Comparison of ENCODE assay signal across 8 mouse cellular contexts in genomic region chr3:95450408-95450807, GRCm38 (mm10). TPM values are rescaled to one million over a fixed set of nuclear protein-coding genes. Genes with fewer than 3 reads are reported as not detected.
A peak's percentile ranks its signal among the peaks of the same experiment; 100 is the strongest.
DNase-seq lines count a peak whose midpoint lies in the region; ATAC-seq and TF ChIP-seq lines count a peak whose summit lies in the region.

No protein-coding gene starts in this region.

- ATAC-seq in hindbrain, embryonic 14.5 days (ENCODE audit: low FRiP score) = no peak
- ATAC-seq in hindbrain, embryonic 13.5 days (ENCODE audit: low FRiP score) = no peak
- peak; percentile 77 for ATAC-seq in neutrophil, adult 5-6 weeks (ENCODE audit: extremely low read depth, insufficient number of reproducible peaks, low FRiP score, poor library complexity, severe bottlenecking)

- no peak overlapping the region for H3K4me3 ChIP-seq in hindbrain, embryonic 14.5 days (replicated peaks; ENCODE audit: low read length)
- no peak overlapping the region for H3K4me3 ChIP-seq in hindbrain, embryonic 13.5 days
- H3K4me3 ChIP-seq in liver, adult 2 months (ENCODE audit: insufficient read depth, low read depth, low read length) = no peak overlapping the region

- peaks cover 22% of the 10 kb centered on the region for H3K79me2 ChIP-seq in liver, adult 2 months (ENCODE audit: control insufficient read depth, insufficient read depth, low read length)

- no peak overlapping the region for H3K27ac ChIP-seq in hindbrain, embryonic 14.5 days
- H3K27ac ChIP-seq in hindbrain, embryonic 13.5 days = no peak overlapping the region
- no peak overlapping the region for H3K27ac ChIP-seq in liver, adult 2 months (replicated peaks; ENCODE audit: insufficient read depth, low read depth, low read length)

- H3K4me1 ChIP-seq in hindbrain, embryonic 14.5 days (replicated peaks; ENCODE audit: control insufficient read depth, insufficient read depth, low read length) = no peaks in the 10 kb centered on the region
- H3K4me1 ChIP-seq in hindbrain, embryonic 13.5 days (replicated peaks) = no peaks in the 10 kb centered on the region
- peaks cover 8% of the 10 kb centered on the region for H3K4me1 ChIP-seq in liver, adult 2 months (ENCODE audit: control insufficient read depth, insufficient read depth, low read length)

- H3K4me2 ChIP-seq in hindbrain, embryonic 14.5 days (replicated peaks) = no peak overlapping the region
- H3K4me2 ChIP-seq in hindbrain, embryonic 13.5 days = no peak overlapping the region

- H3K27me3 ChIP-seq in hindbrain, embryonic 14.5 days (ENCODE audit: control insufficient read depth, insufficient read depth, low read length) = no peaks in the 10 kb centered on the region
- H3K27me3 ChIP-seq in hindbrain, embryonic 13.5 days = no peaks in the 10 kb centered on the region
- H3K27me3 ChIP-seq in liver, adult 2 months (ENCODE audit: control insufficient read depth, insufficient read depth, low read length) = no peaks in the 10 kb centered on the region

- TF ChIP-seq CTCF in liver, adult 2 months (IDR thresholded peaks at IDR 0.05; ENCODE audit: low read depth, low read length) = peak; percentile 46

- WGBS in hindbrain, embryonic 14.5 days = 42% methylated on average over 1 of the region's 1 CpGs
- WGBS in hindbrain, embryonic 13.5 days = 45% methylated on average over 1 of the region's 1 CpGs
- WGBS in liver, adult 2 months = 33% methylated on average over 1 of the region's 1 CpGs

- H3K9ac ChIP-seq in hindbrain, embryonic 14.5 days = no peak overlapping the region
- H3K9ac ChIP-seq in hindbrain, embryonic 13.5 days = no peak overlapping the region
- H3K9ac ChIP-seq in liver, adult 2 months (ENCODE audit: low read depth, low read length) = no peak overlapping the region

- no peak for TF ChIP-seq POLR2A in liver, adult 2 months (IDR thresholded peaks at IDR 0.05; ENCODE audit: extremely low read depth, insufficient read depth, low read length)

- H3K9me3 ChIP-seq in hindbrain, embryonic 14.5 days (ENCODE audit: control insufficient read depth, low read length) = no peaks in the 10 kb centered on the region
- no peaks in the 10 kb centered on the region for H3K9me3 ChIP-seq in hindbrain, embryonic 13.5 days

- H3K36me3 ChIP-seq in hindbrain, embryonic 14.5 days (replicated peaks; ENCODE audit: control insufficient read depth, insufficient read depth) = peaks cover 33% of the 10 kb centered on the region
- peaks cover 42% of the 10 kb centered on the region for H3K36me3 ChIP-seq in hindbrain, embryonic 13.5 days
- peaks cover 48% of the 10 kb centered on the region for H3K36me3 ChIP-seq in liver, adult 2 months (ENCODE audit: control insufficient read depth, insufficient read depth, low read length)

- DNase-seq in hindbrain, embryonic 14.5 days (ENCODE audit: low spot score) = peak; percentile 67
- DNase-seq in ES-CJ7 (ENCODE audit: low read depth, low spot score) = peak; percentile 54
- DNase-seq in c-Kit-positive CD71-positive TER-119-positive erythroid progenitor cells, embryonic 14.5 days (ENCODE audit: low spot score) = peak; percentile 56
- DNase-seq in heart, postnatal 4 days = peak; percentile 55
- DNase-seq in liver, adult 2 months (ENCODE audit: extremely low read depth, low read depth, low spot score) = peak; percentile 53
- DNase-seq in urinary bladder, postnatal 4 days (ENCODE audit: low spot score in 2 of 2) = no peak

RNA-seq across cellular contexts. Expression of gene Arnt, which starts 16.2 kb away (rescaled TPM):
- polyA plus RNA-seq in hindbrain, embryonic 14.5 days (2014; fragmentation: Nextera tagmentation; extraction: Ambion mirVana) = 12.3 and 13.3 TPM in 2 replicates
- 20.0 and 21.0 TPM in 2 replicates for polyA plus RNA-seq in hindbrain, embryonic 13.5 days (2015; fragmentation: Nextera tagmentation; extraction: Ambion mirVana)
- total RNA-seq in heart, postnatal 4 days (2021) = 10 to 100 TPM; 55.9 to 57.4 TPM
- 23.6 and 24.3 TPM in 2 replicates for total RNA-seq in liver, adult 2 months (2014; rRNA removed)
- polyA plus RNA-seq in liver, adult 2 months (2012; rRNA removed) = 14.2 and 20.8 TPM in 2 replicates
- total RNA-seq in neutrophil, adult 5-6 weeks (2017) = 60.4 and 67.5 TPM in 2 replicates

RNA-seq across cellular contexts. Expression of gene 4930558C23Rik, which starts 47.8 kb away (rescaled TPM):
- polyA plus RNA-seq in hindbrain, embryonic 14.5 days (2014; fragmentation: Nextera tagmentation; extraction: Ambion mirVana) = not detected in 2 replicates
- polyA plus RNA-seq in hindbrain, embryonic 13.5 days (2015; fragmentation: Nextera tagmentation; extraction: Ambion mirVana) = not detected in 2 replicates
- not detected for total RNA-seq in heart, postnatal 4 days (2021)
- not detected in 2 replicates for total RNA-seq in liver, adult 2 months (2014; rRNA removed)
- not detected in 2 replicates for polyA plus RNA-seq in liver, adult 2 months (2012; rRNA removed)
- total RNA-seq in neutrophil, adult 5-6 weeks (2017) = not detected in 2 replicates

RNA-seq across cellular contexts. Expression of gene Ctsk, which starts 48.6 kb away (rescaled TPM):
- polyA plus RNA-seq in hindbrain, embryonic 14.5 days (2014; fragmentation: Nextera tagmentation; extraction: Ambion mirVana) = 9.1 and 11.5 TPM in 2 replicates
- polyA plus RNA-seq in hindbrain, embryonic 13.5 days (2015; fragmentation: Nextera tagmentation; extraction: Ambion mirVana) = 10.8 and 15.6 TPM in 2 replicates
- total RNA-seq in heart, postnatal 4 days (2021) = 10 to 100 TPM; 17.0 to 17.9 TPM
- 0.81 and 1.3 TPM in 2 replicates for total RNA-seq in liver, adult 2 months (2014; rRNA removed)
- polyA plus RNA-seq in liver, adult 2 months (2012; rRNA removed) = 0.09 and 0.60 TPM in 2 replicates
- 1.7 and 2.8 TPM in 2 replicates for total RNA-seq in neutrophil, adult 5-6 weeks (2017)

Comparison
In these comparisons a context has a peak if more than half of its experiments do, and no peak if none do; other contexts are left out.
1. DNase-seq: peak in hindbrain, embryonic 14.5 days (single experiment), ES-CJ7 (single experiment), c-Kit-positive CD71-positive TER-119-positive erythroid progenitor cells, embryonic 14.5 days (single experiment), heart, postnatal 4 days (single experiment) and liver, adult 2 months (single experiment); none in urinary bladder, postnatal 4 days (0 of 2).